Mouse (Mus musculus) adrenal gland, adult (tissue): ENCODE data around the gene Atf3.

Source experiments
- DNase-seq, 2 experiments: peaks; one replicate each; pipeline ENCODE4 v3.0.0; 2022 to 2023; ENCODE audit warnings: low spot score in 1 of 2; ENCODE audit not compliant: inconsistent age in 2 of 2

The Atf3 gene

GRCm38 (mm10) chr1:191230355-191230931, 12.6 kb upstream of the Atf3 start:
- peak; percentile 5 to 32 for DNase-seq

- DNase-seq = no peak
Measured at GRCm38 (mm10) chr1:191226570-191226969, 8.7 kb upstream of the Atf3 start.

- no peak for DNase-seq
Measured at GRCm38 (mm10) chr1:191225771-191226170, 7.9 kb upstream of the Atf3 start.

GRCm38 (mm10) chr1:191224981-191225703, 7.3 kb upstream of the Atf3 start:
- peak in 1 of 2 experiments; percentile 72 for DNase-seq

- peak; percentile 94 to 97 for DNase-seq
Measured at GRCm38 (mm10) chr1:191224302-191224980, 6.6 kb upstream of the Atf3 start.

GRCm38 (mm10) chr1:191223930-191224301, 6.1 kb upstream of the Atf3 start:
- no peak for DNase-seq

- DNase-seq = peak; percentile 94 to 96
Measured at GRCm38 (mm10) chr1:191222031-191222430, 4.2 kb upstream of the Atf3 start.

- no peak for DNase-seq
Measured at GRCm38 (mm10) chr1:191220588-191220987, 2.7 kb upstream of the Atf3 start.

- DNase-seq = no peak
Measured at GRCm38 (mm10) chr1:191219748-191220147, 1.9 kb upstream of the Atf3 start.

- no peak for DNase-seq
Measured at GRCm38 (mm10) chr1:191218583-191218982, 744 bp upstream of the Atf3 start.

GRCm38 (mm10) chr1:191215776-191216661, 1.8 kb downstream of the Atf3 start:
- DNase-seq = peak; percentile 73 to 89

GRCm38 (mm10) chr1:191211096-191211495, 6.7 kb downstream of the Atf3 start:
- no peak for DNase-seq

GRCm38 (mm10) chr1:191205791-191206190, 12.0 kb downstream of the Atf3 start:
- no peak for DNase-seq

- no peak for DNase-seq
Measured at GRCm38 (mm10) chr1:191204876-191205275, 13.0 kb downstream of the Atf3 start.

- DNase-seq = no peak
Measured at GRCm38 (mm10) chr1:191203496-191203895, 14.3 kb downstream of the Atf3 start.

GRCm38 (mm10) chr1:191202208-191202952, 15.5 kb downstream of the Atf3 start:
- DNase-seq = no peak

GRCm38 (mm10) chr1:191200816-191201602, 16.8 kb downstream of the Atf3 start:
- peak in 1 of 2 experiments; percentile 39 for DNase-seq

GRCm38 (mm10) chr1:191197916-191198315, 19.9 kb downstream of the Atf3 start:
- DNase-seq = no peak

- no peak for DNase-seq
Measured at GRCm38 (mm10) chr1:191196016-191196415, 21.8 kb downstream of the Atf3 start.
